Mouse (Mus musculus) G1E (cell line): ENCODE measurements around the gene Phgr1. TPM values are rescaled to one million over a fixed set of nuclear protein-coding genes. Genes with fewer than 3 reads are reported as not detected.

Experiments used
- ATAC-seq: 2 replicates; pipeline ENCODE4 v1.8.0; 2016; ENCODE audit warnings: mild to moderate bottlenecking; ENCODE audit not compliant: insufficient number of reproducible peaks, poor library complexity, low FRiP score, severe bottlenecking; ENCODE audit errors: extremely low read depth
- DNase-seq: peaks from one replicate; pipeline ENCODE4 v3.0.0; 2012; ENCODE audit warnings: low spot score
- H3K27me3 ChIP-seq: 2 replicates; pipeline ENCODE4 v1.6.1; 2012; ENCODE audit warnings: mild to moderate bottlenecking, low read length, inconsistent platforms; ENCODE audit not compliant: insufficient read depth
- H3K36me3 ChIP-seq: replicated peaks from 2 replicates; pipeline ENCODE3; 2012; ENCODE audit warnings: mild to moderate bottlenecking, inconsistent platforms
- H3K4me1 ChIP-seq: 2 replicates; pipeline ENCODE4 v1.6.1; 2012; ENCODE audit warnings: low read depth, low read length, inconsistent platforms, mixed read lengths; ENCODE audit not compliant: insufficient read depth
- H3K4me3 ChIP-seq: 2 replicates; pipeline ENCODE4 v1.5.1; 2012; ENCODE audit warnings: low read depth, mild to moderate bottlenecking, inconsistent platforms, low read length, moderate library complexity, mixed read lengths
- H3K9me3 ChIP-seq: replicated peaks from 2 replicates; pipeline ENCODE4 v1.6.1; 2012; ENCODE audit warnings: inconsistent platforms
- CTCF ChIP-seq: IDR thresholded peaks from 2 replicates; pipeline ENCODE4 v1.5.1; 2012; ENCODE audit warnings: low read depth, low read length, inconsistent platforms, mixed read lengths
- GATA1 ChIP-seq: IDR thresholded peaks from 2 replicates; pipeline ENCODE4 v1.6.1; 2012; ENCODE audit warnings: borderline replicate concordance, low read length, inconsistent platforms, mixed read lengths
- GATA2 ChIP-seq: IDR thresholded peaks from 2 replicates; pipeline ENCODE4 v1.6.1; 2012; ENCODE audit warnings: low read depth, low read length, inconsistent platforms, borderline replicate concordance
- POLR2AphosphoS5 ChIP-seq: IDR thresholded peaks from 2 replicates; pipeline ENCODE4 v1.6.1; 2012; ENCODE audit warnings: low read depth, low read length, inconsistent platforms; ENCODE audit not compliant: insufficient replicate concordance
- TAL1 ChIP-seq: conservative IDR thresholded peaks from 2 replicates; pipeline ENCODE4 v1.6.1; 2012; ENCODE audit warnings: low read depth, low read length, inconsistent platforms, mixed read lengths
- polyA plus RNA-seq: library from polyadenylated mRNA; stranded (reverse); fragments of >175 nt; gene quantifications from 2 replicates; pipeline ENCODE4 v1.2.3, GENCODE M21; 2012
- total RNA-seq, 2 experiments: library from RNA; stranded (forward) in 1 of 2; stranded (reverse) in 1 of 2; fragments of 200-1000 nt in 1 of 2; fragments of >200 nt in 1 of 2; fragmentation: Nextera tagmentation in 1 of 2; gene quantifications; 2 replicates each; pipeline ENCODE4 v1.2.3; 2014 to 2017

Gene Phgr1
- not detected in 2 replicates for total RNA-seq (2014; fragmentation: Nextera tagmentation)
- not detected in 2 replicates for total RNA-seq (2017)
- not detected in 2 replicates for polyA plus RNA-seq

DNA sequence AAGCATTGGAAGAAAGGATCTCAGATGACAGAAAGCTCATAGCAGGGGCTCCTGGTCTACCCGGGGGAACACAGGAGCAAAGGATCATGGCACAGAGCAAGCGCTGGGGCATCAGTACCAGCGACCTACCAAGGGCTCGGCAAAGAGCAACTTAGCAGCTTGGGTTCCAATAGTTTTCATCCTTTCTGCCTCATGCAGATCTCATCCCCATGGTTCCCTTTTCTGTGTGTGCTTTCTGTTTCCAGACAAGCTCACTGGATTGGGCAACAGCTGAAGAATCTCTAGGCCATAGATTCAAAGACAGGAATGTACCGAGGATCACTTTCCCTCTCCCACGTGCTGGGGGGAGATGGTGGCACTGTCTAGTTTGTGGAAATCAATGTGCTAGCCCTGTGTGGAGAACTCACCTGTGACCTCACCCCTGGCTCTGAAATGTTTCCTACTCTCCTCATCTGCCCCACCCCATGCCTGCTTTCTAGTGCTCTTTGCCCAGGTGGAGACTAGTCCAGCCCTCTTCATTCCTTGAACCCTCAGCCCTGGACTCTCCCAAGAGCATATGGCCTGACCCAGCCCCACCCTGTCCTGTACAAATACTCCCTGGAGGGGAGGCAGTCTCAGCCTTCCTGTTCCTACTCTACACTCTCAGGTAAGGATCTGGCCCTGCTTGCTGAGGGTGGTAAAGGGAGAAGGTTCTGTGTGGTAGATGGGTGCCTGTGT, at the start of gene Phgr1:
Gene Phgr1, plus strand, starts transcription at position 612 of the 717 bp plus-strand sequence.
- DNase-seq (no peak), ATAC-seq (no peak)
- Histone ChIP-seq H3K36me3 (no peaks in the 10 kb centered on the region), H3K4me1 (no peaks in the 10 kb centered on the region), H3K27me3 (peaks cover 34% of the 10 kb centered on the region), H3K9me3 (no peaks in the 10 kb centered on the region), H3K4me3 (no peak within 1 kb of the TSS)
- no peak for TF ChIP-seq GATA1
- no peak for TF ChIP-seq TAL1
- no peak for TF ChIP-seq POLR2AphosphoS5
- no peak for TF ChIP-seq GATA2
- no peak for TF ChIP-seq CTCF

DNA sequence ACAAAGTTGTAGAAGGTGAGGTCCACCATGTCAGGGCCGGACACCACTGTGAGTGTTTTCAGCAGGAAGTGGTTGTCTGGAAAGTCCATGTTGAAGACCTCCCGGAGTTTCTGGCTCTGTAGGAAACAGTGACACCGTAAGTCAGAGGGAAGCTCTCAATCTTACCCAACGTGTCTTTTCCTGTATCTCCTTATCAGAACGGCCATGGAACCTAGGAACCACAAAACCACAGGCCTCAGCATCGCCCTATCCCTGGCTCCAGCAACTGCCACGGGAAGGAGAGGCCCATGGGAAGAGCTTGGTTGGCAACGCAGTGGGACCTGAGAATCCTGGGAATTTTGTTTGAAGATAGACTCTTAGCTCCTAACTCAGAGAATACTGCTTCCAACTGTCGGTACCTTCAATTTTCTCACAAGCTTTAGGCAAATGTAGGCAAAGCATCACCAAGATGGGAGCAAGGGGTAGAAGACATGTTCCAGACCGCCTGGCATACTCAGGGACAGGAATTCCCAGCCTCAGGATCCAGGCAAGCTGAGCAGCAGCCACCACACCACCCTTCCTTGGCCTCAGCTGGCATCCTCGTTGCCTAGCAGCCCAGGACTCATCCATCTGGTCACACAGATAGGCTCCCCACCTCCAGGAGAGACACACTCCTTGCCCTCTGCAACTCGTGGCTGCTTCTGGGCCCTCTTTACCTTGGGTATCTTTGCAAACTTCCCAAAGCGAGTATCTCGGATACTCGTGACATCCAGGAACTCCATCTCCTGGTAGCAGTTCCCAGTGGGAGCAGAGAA, 48.7 kb upstream of the Phgr1 start:
- Histone ChIP-seq H3K27me3 (peaks cover 71% of the 10 kb centered on the region), H3K9me3 (no peaks in the 10 kb centered on the region), H3K36me3 (no peaks in the 10 kb centered on the region), H3K4me3 (no peak overlapping the region), H3K4me1 (peaks cover 10% of the 10 kb centered on the region)
- no peak for ATAC-seq
- no peak for DNase-seq
- TF ChIP-seq GATA1 (no peak), GATA2 (no peak), TAL1 (no peak)

DNA sequence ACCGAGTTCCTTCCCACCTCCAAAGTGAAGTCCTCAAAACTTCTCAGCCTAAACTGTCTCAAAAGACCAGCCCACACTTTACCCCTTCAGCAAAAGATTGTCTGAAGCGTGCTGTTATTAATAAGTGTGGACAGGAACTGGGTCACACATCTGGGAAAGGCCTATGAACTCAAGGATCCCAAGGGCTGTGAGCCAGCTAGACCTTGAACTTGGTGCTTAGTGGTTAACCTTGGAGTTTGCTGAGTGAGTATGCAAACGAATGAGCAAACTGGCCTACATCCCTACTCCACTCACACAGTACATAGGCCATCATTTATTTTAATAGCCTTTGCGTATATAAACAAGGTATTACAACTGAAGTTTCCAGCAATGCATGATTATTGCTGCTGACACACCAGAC, 47.1 kb upstream of the Phgr1 start:
- Histone ChIP-seq H3K36me3 (no peaks in the 10 kb centered on the region), H3K9me3 (no peaks in the 10 kb centered on the region), H3K4me3 (no peak overlapping the region), H3K27me3 (peaks cover 64% of the 10 kb centered on the region), H3K4me1 (peaks cover 10% of the 10 kb centered on the region)
- TF ChIP-seq GATA1 = no peak
- no peak for TF ChIP-seq CTCF
- TF ChIP-seq GATA2 = no peak
- no peak for TF ChIP-seq TAL1
- no peak for TF ChIP-seq POLR2AphosphoS5
- ATAC-seq = no peak
- no peak for DNase-seq

DNA sequence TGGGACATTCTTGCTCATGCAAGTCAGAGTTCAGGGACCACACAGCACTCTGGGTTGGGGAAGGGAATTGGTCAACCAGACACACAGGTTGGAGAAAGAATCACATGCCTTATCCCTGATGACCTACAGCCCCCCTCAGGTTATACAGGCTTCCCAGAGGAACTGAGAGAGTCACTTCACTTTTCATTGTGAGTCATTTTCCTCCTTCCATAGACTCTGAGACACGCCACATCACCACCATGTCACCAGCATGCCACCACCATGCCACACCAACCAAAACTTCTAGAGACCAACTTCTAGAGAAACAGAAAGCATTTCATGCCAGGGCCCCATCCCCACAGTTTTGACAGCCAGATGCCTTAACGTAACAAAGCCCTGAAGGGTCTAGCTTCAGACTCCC, 45.7 kb upstream of the Phgr1 start:
- H3K9me3 ChIP-seq = no peaks in the 10 kb centered on the region
- H3K4me3 ChIP-seq = no peak overlapping the region
- TF ChIP-seq CTCF (no peak), GATA1 (no peak), GATA2 (no peak), POLR2AphosphoS5 (no peak), TAL1 (no peak)
- DNase-seq (no peak), ATAC-seq (no peak)
- peaks cover 67% of the 10 kb centered on the region for H3K27me3 ChIP-seq
- no peaks in the 10 kb centered on the region for H3K36me3 ChIP-seq
- peaks cover 12% of the 10 kb centered on the region for H3K4me1 ChIP-seq

DNA sequence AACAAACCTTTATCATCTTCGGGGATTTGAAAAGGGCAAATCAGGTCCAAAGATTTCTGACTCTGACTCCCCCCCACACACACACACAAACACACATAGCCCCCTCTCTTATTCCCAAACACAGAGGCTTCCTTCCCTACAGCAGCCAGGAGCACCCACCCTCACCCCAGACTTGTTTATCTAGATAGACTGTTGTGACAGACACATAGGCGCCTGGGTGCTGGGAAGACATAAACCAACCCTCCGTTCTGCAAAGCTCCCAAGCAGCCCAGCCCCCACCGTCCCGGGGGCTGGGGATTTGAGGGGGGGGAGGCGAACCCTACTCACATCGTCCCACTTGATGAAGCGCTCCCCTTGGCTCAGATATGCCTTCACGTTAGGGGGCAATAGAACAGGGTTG, 44.7 kb upstream of the Phgr1 start:
- DNase-seq (no peak), ATAC-seq (no peak)
- Histone ChIP-seq H3K36me3 (no peaks in the 10 kb centered on the region), H3K4me3 (no peak overlapping the region), H3K27me3 (peaks cover 69% of the 10 kb centered on the region), H3K4me1 (peaks cover 12% of the 10 kb centered on the region), H3K9me3 (no peaks in the 10 kb centered on the region)
- TF ChIP-seq TAL1 = no peak
- TF ChIP-seq GATA1 = no peak

DNA sequence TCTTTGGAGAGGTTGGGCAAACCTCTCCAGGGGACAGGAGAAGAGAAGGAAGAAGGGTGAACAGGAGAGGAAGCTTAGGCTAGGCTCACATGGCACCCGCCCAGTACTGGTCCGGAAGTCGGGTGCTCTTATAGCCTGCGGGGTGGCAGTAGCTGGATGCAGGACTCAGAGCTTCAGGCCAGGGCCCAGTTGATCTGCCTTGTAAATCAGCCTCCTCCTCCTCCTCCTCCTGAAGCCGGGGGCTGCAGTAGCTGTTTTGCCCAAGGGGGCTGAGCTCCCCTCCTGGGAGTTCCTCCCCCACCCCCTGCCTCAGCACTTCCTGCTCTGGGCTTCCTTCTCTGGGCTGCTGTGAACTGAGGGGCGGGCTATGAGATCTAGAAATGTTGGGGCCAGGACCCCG, 44.2 kb upstream of the Phgr1 start, which contains the start of gene Plcb2:
Gene Plcb2, minus strand, starts transcription at position 102 of the 400 bp plus-strand sequence.
- H3K9me3 ChIP-seq = no peaks in the 10 kb centered on the region
- TF ChIP-seq CTCF (no peak), POLR2AphosphoS5 (no peak), GATA2 (no peak), GATA1 (no peak), TAL1 (no peak)
- DNase-seq (no peak), ATAC-seq (peak; percentile 24; the same call in 1 of the 2 replicates)
- H3K27me3 ChIP-seq = peaks cover 66% of the 10 kb centered on the region
- H3K36me3 ChIP-seq = no peaks in the 10 kb centered on the region
- H3K4me3 ChIP-seq = no peak within 1 kb of the TSS
- H3K4me1 ChIP-seq = peaks cover 10% of the 10 kb centered on the region
